Mouse (Mus musculus) adrenal gland, adult 18-20 months (tissue): ENCODE data around the gene Vrk1. TPM values are rescaled to one million over a fixed set of nuclear protein-coding genes. Genes with fewer than 3 reads are reported as not detected.
A peak's percentile ranks its signal among the peaks of the same experiment; 100 is the strongest.

Source experiments
- DNase-seq, 2 experiments: peaks; one replicate each; pipeline ENCODE4 v3.0.0; 2021 to 2022; ENCODE audit warnings: low spot score in 2 of 2
- total RNA-seq, 2 experiments: library from RNA; stranded (reverse); gene quantifications; 1 replicate in 1 of 2; 2 replicates in 1 of 2; pipeline ENCODE4 v1.2.3; 2021

The Vrk1 gene
- total RNA-seq, 2 experiments from 2014 or later, result 13.1 to 14.4 TPM

DNA sequence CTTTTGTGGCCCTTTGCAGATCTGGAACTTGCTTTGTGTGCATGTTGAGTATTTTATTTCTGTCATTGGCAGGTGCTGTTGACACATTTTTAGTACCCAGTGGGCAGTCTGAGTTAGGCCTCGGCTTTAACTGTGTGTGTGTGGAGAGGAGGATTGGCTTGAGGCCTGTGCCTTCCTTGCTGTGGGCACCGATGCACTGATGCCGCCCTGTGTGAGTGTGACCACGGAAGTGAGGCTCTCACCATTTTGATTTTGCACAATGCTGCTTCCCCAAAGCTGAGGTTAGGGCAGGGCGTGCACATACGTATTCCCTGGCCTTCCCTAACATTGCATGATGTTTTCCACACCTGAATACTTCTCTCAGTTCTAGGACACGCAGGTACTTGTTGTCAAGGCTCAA lies 30.2 kb downstream of the Vrk1 start:
- DNase-seq, result no peak

DNA sequence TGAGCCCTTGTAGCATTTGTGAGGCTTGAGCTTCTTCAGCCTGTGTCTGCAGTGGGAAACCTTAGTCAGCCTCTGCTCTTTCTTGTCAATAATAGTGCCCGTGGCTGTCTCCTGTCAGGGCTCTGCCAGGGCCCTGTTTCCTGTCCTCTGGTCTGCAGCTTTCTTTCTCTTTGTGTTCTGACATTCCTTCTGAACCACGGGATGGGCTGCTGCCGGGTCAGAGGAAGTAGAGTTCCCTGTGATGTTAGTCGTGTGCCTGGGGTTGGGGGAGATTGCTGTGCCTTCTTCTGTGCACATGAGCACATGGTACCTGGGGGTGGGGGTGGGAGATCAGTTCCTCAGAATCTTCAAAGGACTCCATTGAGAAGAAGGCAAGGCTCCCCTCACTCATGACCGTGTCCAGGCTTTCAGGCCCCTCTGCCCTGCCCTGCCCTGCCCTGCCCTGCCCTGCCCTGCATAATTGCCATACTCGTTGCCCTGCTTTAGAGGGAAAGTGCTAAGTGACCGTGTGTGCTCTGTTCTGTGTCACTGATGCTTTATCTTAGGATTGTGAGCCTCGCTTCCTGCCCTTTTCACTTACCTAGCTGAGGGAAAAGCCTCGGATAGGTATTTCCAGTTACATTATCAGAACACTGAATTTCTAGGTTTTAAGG lies 36.2 kb downstream of the Vrk1 start:
- DNase-seq, result no peak

DNA sequence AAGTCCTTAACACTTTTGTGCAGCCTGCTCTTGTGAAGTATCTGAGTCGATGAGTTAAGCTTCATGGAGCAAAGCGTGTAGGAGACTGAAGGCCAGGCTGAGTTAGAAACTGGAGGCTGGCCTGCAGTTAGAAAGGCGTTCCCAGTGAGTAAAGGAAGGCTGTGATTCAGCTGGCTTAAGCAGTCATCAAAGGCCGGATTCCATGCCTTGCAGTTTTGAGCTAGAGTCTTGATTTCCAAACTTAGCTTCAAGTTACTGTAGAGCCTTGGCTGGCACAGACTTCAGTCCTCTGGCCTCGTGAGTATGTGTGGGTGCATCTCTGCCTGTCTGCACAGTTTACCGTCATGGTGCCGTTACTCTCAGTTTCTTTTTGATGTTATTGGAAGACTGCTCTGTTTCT lies 42.2 kb downstream of the Vrk1 start:
- DNase-seq, result no peak

DNA sequence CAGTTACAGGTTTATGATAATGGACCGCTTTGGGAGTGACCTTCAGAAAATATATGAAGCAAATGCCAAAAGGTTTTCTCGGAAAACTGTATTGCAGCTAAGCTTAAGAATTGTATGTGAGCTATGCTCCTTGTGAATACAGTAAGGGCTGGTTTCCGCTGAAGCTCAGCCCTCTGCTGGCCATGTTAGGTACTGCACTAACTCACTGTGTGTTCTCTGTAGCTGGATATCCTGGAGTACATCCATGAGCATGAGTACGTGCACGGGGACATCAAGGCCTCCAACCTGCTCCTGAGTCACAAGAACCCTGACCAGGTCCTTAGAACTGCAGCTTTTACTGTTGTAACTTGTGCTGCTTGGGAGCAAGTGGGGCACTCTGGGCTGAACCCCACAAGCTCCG lies 45.8 kb downstream of the Vrk1 start:
- peak; percentile 82 to 83 for DNase-seq

- no peak for DNase-seq
Observed at GRCm38 (mm10) chr12:106059873-106060573, 50.0 kb downstream of the Vrk1 start.

- no peak for DNase-seq
Observed at GRCm38 (mm10) chr12:106070434-106071155, 60.6 kb downstream of the Vrk1 start.

DNA sequence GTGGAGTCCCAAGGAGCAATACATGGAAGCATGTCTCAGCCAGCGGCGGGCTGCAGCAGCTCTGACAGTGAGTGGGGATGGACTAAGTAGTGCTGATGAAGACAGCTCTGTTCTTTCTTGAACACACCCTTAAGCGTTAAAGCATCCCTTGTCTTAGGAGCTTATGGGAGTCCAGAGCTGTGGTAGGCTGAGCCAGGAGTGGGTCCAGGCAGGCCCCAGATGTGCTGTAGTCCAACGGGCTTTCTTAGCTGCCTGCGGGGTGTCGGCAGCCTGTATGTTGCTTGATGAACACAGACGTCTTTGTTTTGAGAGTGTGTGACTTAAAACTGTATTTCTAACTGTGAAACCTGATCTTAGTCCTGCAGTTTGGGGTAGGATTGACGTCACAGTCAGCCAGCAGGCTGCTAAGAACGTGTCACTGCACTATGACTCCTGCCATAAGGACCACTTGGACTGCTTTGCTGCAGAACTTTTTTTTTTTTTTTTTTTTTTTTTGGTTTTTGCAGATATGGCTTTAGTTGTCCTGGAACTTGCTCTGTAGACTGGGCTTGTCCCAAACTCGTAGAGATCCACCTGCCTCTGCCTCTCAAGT lies 61.6 kb downstream of the Vrk1 start:
- no peak for DNase-seq

- no peak for DNase-seq
Observed at GRCm38 (mm10) chr12:106074371-106075155, 64.5 kb downstream of the Vrk1 start.

DNA sequence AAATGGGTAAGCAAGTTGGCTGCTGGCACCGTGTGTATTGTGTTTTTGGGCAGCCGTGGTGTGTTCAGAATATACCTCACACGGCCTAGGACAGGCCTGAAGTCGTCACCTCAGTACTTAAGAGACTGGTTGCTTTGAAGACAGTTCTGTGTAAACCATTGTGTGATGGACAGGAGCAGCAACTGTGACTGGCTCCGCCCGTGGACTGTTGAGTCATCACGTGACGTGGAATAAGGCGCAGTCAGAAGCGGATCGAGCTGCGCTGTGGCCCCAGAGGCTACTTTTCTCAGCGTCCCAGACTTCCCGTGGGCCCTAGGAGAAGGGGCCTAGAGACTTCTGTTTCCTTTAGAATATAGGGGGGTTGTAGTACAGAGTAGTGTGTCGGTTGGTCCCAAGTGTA lies 66.1 kb downstream of the Vrk1 start:
- DNase-seq, result no peak

- DNase-seq, result no peak
Observed at GRCm38 (mm10) chr12:106080511-106080910, 70.5 kb downstream of the Vrk1 start.

- DNase-seq, result no peak
Observed at GRCm38 (mm10) chr12:106080945-106081747, 71.1 kb downstream of the Vrk1 start.

GRCm38 (mm10) chr12:106081748-106082140 lies 71.7 kb downstream of the Vrk1 start:
- no peak for DNase-seq

- DNase-seq, result no peak
Observed at GRCm38 (mm10) chr12:106082191-106082957, 72.3 kb downstream of the Vrk1 start.

GRCm38 (mm10) chr12:106082958-106083381 lies 72.9 kb downstream of the Vrk1 start:
- DNase-seq, result no peak

GRCm38 (mm10) chr12:106084126-106084525 lies 74.1 kb downstream of the Vrk1 start:
- DNase-seq, result no peak

- DNase-seq, result no peak
Observed at GRCm38 (mm10) chr12:106094827-106095226, 84.8 kb downstream of the Vrk1 start.

DNA sequence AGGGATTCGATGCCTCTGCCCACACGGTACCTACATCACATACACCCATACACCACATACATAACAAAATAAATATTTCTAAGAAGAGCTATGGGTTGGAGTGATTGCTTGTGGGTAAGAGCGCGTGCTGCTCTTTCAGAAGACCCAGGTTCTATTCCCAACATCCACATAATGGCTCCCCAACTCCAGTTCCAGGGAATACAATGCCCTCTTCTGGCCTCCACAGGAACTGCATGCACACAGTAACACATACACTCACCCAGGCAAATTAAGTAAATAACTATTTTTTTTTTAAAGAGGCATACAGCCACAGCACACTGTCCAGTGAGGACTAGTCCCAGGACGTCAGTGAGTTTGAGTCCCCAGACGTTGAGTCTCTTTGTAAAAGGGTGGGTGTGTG lies 92.0 kb downstream of the Vrk1 start:
- DNase-seq, result no peak

- DNase-seq, result no peak
Observed at GRCm38 (mm10) chr12:106102726-106103643, 93.0 kb downstream of the Vrk1 start.
